ENCODE assay signal across 8 mouse cellular contexts in genomic region chr2:166564455-166564854, GRCm38 (mm10).
DNase-seq lines count a peak whose midpoint lies in the region; ATAC-seq and TF ChIP-seq lines count a peak whose summit lies in the region.

No protein-coding gene starts in this region.

- H3K4me3 ChIP-seq in forebrain, postnatal 0 days (ENCODE audit: low read depth, low read length) = no peak overlapping the region
- no peak overlapping the region for H3K4me3 ChIP-seq in hindbrain, postnatal 0 days (ENCODE audit: low read length)
- peak overlapping the region; percentile 35; the same call in 1 of the 2 replicates for H3K4me3 ChIP-seq in liver, adult 2 months (ENCODE audit: insufficient read depth, low read depth, low read length)
- H3K4me3 ChIP-seq in midbrain, embryonic 16.5 days (ENCODE audit: low read depth, low read length) = no peak overlapping the region

- ATAC-seq in forebrain, postnatal 0 days = peak; percentile 78
- peak; percentile 43; the same call in 1 of the 2 replicates for ATAC-seq in hindbrain, postnatal 0 days
- peak; percentile 43; the same call in 1 of the 2 replicates for ATAC-seq in midbrain, embryonic 16.5 days

- no peaks in the 10 kb centered on the region for H3K79me2 ChIP-seq in liver, adult 2 months (ENCODE audit: control insufficient read depth, insufficient read depth, low read length)

- H3K4me2 ChIP-seq in forebrain, postnatal 0 days (ENCODE audit: low read depth) = 0 out of 2 replicates have a peak overlapping the region, but pooled peaks have one; percentile 5
- peak overlapping the region; percentile 1; the same call in 1 of the 2 replicates for H3K4me2 ChIP-seq in hindbrain, postnatal 0 days (ENCODE audit: low read depth, low read length)
- H3K4me2 ChIP-seq in midbrain, embryonic 16.5 days (ENCODE audit: low read length) = no peak overlapping the region; the same call in 1 of the 2 replicates

- H3K27me3 ChIP-seq in forebrain, postnatal 0 days (ENCODE audit: insufficient read depth, low read length) = no peaks in the 10 kb centered on the region; the same call in 1 of the 2 replicates
- no peaks in the 10 kb centered on the region for H3K27me3 ChIP-seq in hindbrain, postnatal 0 days (ENCODE audit: insufficient read depth, low read length)
- no peaks in the 10 kb centered on the region for H3K27me3 ChIP-seq in liver, adult 2 months (ENCODE audit: control insufficient read depth, insufficient read depth, low read length)
- no peaks in the 10 kb centered on the region for H3K27me3 ChIP-seq in midbrain, embryonic 16.5 days (ENCODE audit: control insufficient read depth, insufficient read depth, low read depth, low read length)

- no peaks in the 10 kb centered on the region for H3K4me1 ChIP-seq in forebrain, postnatal 0 days (ENCODE audit: insufficient read depth)
- H3K4me1 ChIP-seq in hindbrain, postnatal 0 days (ENCODE audit: insufficient read depth, low read length) = no peaks in the 10 kb centered on the region
- H3K4me1 ChIP-seq in liver, adult 2 months (ENCODE audit: control insufficient read depth, insufficient read depth, low read length) = peaks cover 3% of the 10 kb centered on the region; the same call in 1 of the 2 replicates
- peaks cover 3% of the 10 kb centered on the region for H3K4me1 ChIP-seq in midbrain, embryonic 16.5 days (ENCODE audit: control insufficient read depth, insufficient read depth, low read length)

- DNase-seq in kidney, adult 18-20 months = peak; percentile 78
- DNase-seq in kidney, adult 11 months = no peak
- peak; percentile 40 for DNase-seq in c-Kit-positive CD71-positive TER-119-negative erythroid progenitor cells, embryonic 14.5 days (ENCODE audit: low read depth)
- peak; percentile 86 for DNase-seq in forebrain, postnatal 0 days
- peak; percentile 77 for DNase-seq in hindbrain, postnatal 0 days (ENCODE audit: low spot score)
- DNase-seq in liver, adult 2 months (ENCODE audit: extremely low read depth, low read depth, low spot score) = peak; percentile 32
- peak; percentile 38 to 47 for DNase-seq in spleen, postnatal 36 days (ENCODE audit: low spot score in 2 of 2)

- 0 out of 2 replicates have a peak, but pooled peaks cover 4% of the 10 kb centered on the region for H3K36me3 ChIP-seq in forebrain, postnatal 0 days (ENCODE audit: insufficient read depth)
- no peaks in the 10 kb centered on the region for H3K36me3 ChIP-seq in hindbrain, postnatal 0 days (ENCODE audit: insufficient read depth, low read length)
- no peaks in the 10 kb centered on the region for H3K36me3 ChIP-seq in liver, adult 2 months (ENCODE audit: control insufficient read depth, insufficient read depth, low read length)
- H3K36me3 ChIP-seq in midbrain, embryonic 16.5 days (ENCODE audit: control insufficient read depth, insufficient read depth, low read length) = no peaks in the 10 kb centered on the region

- TF ChIP-seq POLR2A in liver, adult 2 months (IDR thresholded peaks at IDR 0.05; ENCODE audit: extremely low read depth, insufficient read depth, low read length) = no peak

- WGBS in forebrain, postnatal 0 days = 6% methylated on average over 11 of the region's 11 CpGs
- 8% methylated on average over 11 of the region's 11 CpGs for WGBS in hindbrain, postnatal 0 days
- 7% methylated on average over 11 of the region's 11 CpGs for WGBS in liver, adult 2 months
- 7% methylated on average over 11 of the region's 11 CpGs for WGBS in midbrain, embryonic 16.5 days

- no peaks in the 10 kb centered on the region for H3K9me3 ChIP-seq in forebrain, postnatal 0 days (ENCODE audit: low read length)
- H3K9me3 ChIP-seq in hindbrain, postnatal 0 days (ENCODE audit: low read length) = no peaks in the 10 kb centered on the region
- no peaks in the 10 kb centered on the region for H3K9me3 ChIP-seq in midbrain, embryonic 16.5 days (replicated peaks; ENCODE audit: control insufficient read depth, low read length, poor library complexity, severe bottlenecking)

- H3K9ac ChIP-seq in forebrain, postnatal 0 days = no peak overlapping the region
- H3K9ac ChIP-seq in hindbrain, postnatal 0 days (replicated peaks; ENCODE audit: low read length) = no peak overlapping the region
- peak overlapping the region; percentile 40; the same call in 1 of the 2 replicates for H3K9ac ChIP-seq in liver, adult 2 months (ENCODE audit: low read depth, low read length)
- no peak overlapping the region for H3K9ac ChIP-seq in midbrain, embryonic 16.5 days (ENCODE audit: low read depth, low read length)

- peak; percentile 99 for TF ChIP-seq CTCF in forebrain, postnatal 0 days (IDR thresholded peaks at IDR 0.05; ENCODE audit: low read depth)
- TF ChIP-seq CTCF in hindbrain, postnatal 0 days (IDR thresholded peaks at IDR 0.05; ENCODE audit: low read depth) = peak; percentile 99
- peak; percentile 98 for TF ChIP-seq CTCF in liver, adult 2 months (IDR thresholded peaks at IDR 0.05; ENCODE audit: low read depth, low read length)

- H3K27ac ChIP-seq in forebrain, postnatal 0 days (ENCODE audit: low read depth, low read length) = no peak overlapping the region
- no peak overlapping the region for H3K27ac ChIP-seq in hindbrain, postnatal 0 days
- no peak overlapping the region for H3K27ac ChIP-seq in liver, adult 2 months (replicated peaks; ENCODE audit: insufficient read depth, low read depth, low read length)
- H3K27ac ChIP-seq in midbrain, embryonic 16.5 days (ENCODE audit: low read length) = no peak overlapping the region
